Mouse (Mus musculus): ENCODE measurements around the gene Rbm15b. TPM values are rescaled to one million over a fixed set of nuclear protein-coding genes. Genes with fewer than 3 reads are reported as not detected.
A peak's percentile ranks its signal among the peaks of the same experiment; 100 is the strongest.

Gene Rbm15b
- polyA plus RNA-seq, 1 experiment from 2014 or later = 32.9 TPM

DNA sequence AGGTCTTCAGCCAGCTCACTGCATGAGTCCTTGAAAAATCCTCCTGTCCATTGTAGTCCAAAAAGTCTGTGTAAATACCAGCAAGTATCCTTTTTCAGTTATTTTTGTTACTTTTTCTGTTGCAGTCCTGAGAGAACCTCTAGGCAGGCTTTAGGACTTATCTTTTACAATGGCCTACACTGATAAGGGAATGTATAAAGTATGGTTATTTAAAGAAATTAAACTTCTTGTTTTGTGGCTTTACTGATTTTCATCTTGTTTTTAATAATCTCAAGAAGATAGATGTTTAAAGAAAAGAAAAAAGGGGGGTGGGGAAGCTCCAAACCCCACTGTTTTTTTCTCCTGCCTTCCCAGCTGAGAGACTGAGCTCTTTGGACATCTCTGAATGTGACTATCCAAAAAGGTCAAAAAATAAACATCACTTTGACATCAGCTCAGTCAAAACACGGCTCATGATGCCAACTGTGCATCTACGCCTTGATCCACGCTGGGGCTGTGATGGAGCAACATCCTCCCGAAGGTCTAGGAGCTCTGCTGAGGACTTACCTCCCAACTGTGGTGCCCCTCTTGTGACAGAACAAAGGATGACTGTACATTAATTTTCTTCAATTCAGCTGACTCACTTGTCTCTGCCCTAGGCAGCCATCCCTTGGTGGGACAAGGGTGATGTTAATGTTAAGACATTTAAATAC, 16.0 kb upstream of the Rbm15b start:
- no peak for ATAC-seq (ENCODE audit: insufficient read depth, low FRiP score, low TSS enrichment)
- H3K27ac ChIP-seq (ENCODE audit: low read depth, low read length) = no peak overlapping the region
- no peaks in the 10 kb centered on the region for H3K36me3 ChIP-seq (ENCODE audit: control insufficient read depth, insufficient read depth, low read length)
- WGBS = 71% methylated on average over 4 of the region's 4 CpGs
- no peak overlapping the region for H3K4me2 ChIP-seq (ENCODE audit: low read depth)
- H3K4me3 ChIP-seq (ENCODE audit: low read depth, low read length) = no peak overlapping the region
- H3K27me3 ChIP-seq (ENCODE audit: control insufficient read depth, insufficient read depth, low read length) = no peaks in the 10 kb centered on the region
- H3K9me3 ChIP-seq (ENCODE audit: control insufficient read depth, low read length) = no peaks in the 10 kb centered on the region
- no peak overlapping the region for H3K9ac ChIP-seq (ENCODE audit: low read length)
- no peak for DNase-seq (ENCODE audit: low spot score)
- no peaks in the 10 kb centered on the region for H3K4me1 ChIP-seq (ENCODE audit: control insufficient read depth, insufficient read depth, low read length)

DNA sequence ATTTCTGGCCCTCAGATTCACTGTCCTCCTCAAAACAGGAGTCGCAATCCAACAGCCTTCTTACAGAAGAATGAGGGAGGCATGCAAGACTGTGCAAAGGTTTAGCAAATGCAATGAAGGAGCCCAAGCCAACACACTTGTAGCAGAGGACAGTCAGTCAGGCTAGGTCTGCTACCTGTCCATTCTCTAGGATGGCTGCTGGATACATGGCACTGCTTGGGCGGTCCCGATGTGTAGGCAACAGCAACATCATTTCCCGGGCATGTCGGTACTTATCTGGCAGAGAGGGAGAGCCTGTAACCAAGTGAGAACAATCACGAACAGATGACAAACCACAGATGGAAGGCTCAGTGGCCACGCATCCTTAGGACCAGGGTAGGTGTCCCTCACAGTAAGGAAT, 14.4 kb upstream of the Rbm15b start:
- WGBS = 92% methylated on average over 7 of the region's 7 CpGs
- DNase-seq (ENCODE audit: low spot score) = no peak
- H3K27me3 ChIP-seq (ENCODE audit: control insufficient read depth, insufficient read depth, low read length) = no peaks in the 10 kb centered on the region

DNA sequence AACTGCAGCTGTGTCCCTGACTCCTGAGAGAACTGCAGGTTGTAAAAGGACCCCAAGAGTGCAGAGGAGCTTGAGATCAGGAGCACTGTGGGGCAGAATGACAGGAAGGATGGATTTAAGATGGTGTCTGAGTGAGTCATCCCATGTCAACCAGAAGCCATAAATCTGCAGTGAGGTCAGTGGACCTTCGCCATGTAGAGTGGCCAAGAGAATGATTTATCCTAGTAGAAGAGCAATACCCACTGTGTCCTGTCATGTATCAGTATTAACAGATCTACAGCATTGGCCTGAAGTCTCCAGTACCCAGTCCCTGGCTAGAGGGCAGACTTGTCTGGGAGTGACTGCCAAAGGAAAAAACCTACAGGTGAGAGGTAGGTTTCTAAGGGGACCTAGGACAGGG, 11.7 kb upstream of the Rbm15b start:
- Histone ChIP-seq H3K4me3 (ENCODE audit: low read depth, low read length) (no peak overlapping the region), H3K4me2 (ENCODE audit: low read depth) (no peak overlapping the region), H3K9ac (ENCODE audit: low read length) (no peak overlapping the region), H3K36me3 (ENCODE audit: control insufficient read depth, insufficient read depth, low read length) (no peaks in the 10 kb centered on the region), H3K27ac (ENCODE audit: low read depth, low read length) (no peak overlapping the region), H3K9me3 (ENCODE audit: control insufficient read depth, low read length) (no peaks in the 10 kb centered on the region), H3K4me1 (ENCODE audit: control insufficient read depth, insufficient read depth, low read length) (no peaks in the 10 kb centered on the region), H3K27me3 (ENCODE audit: control insufficient read depth, insufficient read depth, low read length) (no peaks in the 10 kb centered on the region)
- ATAC-seq (ENCODE audit: insufficient read depth, low FRiP score, low TSS enrichment) (no peak), DNase-seq (ENCODE audit: low spot score) (no peak)
- 82% methylated on average over 1 of the region's 1 CpGs for WGBS

More for the DNA sequence above, 14.4 kb upstream of the Rbm15b start:
- Histone ChIP-seq H3K4me3 (ENCODE audit: low read depth, low read length) (no peak overlapping the region), H3K4me1 (ENCODE audit: control insufficient read depth, insufficient read depth, low read length) (no peaks in the 10 kb centered on the region), H3K27ac (ENCODE audit: low read depth, low read length) (no peak overlapping the region), H3K36me3 (ENCODE audit: control insufficient read depth, insufficient read depth, low read length) (no peaks in the 10 kb centered on the region), H3K4me2 (ENCODE audit: low read depth) (no peak overlapping the region), H3K9me3 (ENCODE audit: control insufficient read depth, low read length) (no peaks in the 10 kb centered on the region), H3K9ac (ENCODE audit: low read length) (no peak overlapping the region)
- no peak for ATAC-seq (ENCODE audit: insufficient read depth, low FRiP score, low TSS enrichment)

DNA sequence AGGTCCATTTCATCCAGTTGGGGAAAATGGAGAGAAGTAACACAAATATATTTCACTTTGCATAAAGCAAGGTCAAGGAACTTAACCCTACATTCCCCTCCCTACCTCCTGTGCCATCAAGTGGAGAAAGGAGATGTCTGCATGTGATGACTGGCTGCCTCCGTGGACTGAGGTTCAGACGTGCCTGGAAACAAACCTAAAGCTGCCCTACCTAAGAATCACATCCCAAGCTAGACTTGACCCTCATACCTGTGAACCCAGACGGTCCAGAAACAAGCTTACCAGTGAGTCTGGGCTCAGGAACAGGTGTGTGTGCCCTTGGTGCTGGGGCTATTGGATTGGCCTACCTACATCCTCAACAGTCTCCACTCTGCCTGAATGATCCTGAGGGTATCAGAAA, 6.1 kb upstream of the Rbm15b start:
- no peaks in the 10 kb centered on the region for H3K9me3 ChIP-seq (ENCODE audit: control insufficient read depth, low read length)
- no peak for DNase-seq (ENCODE audit: low spot score)
- no peaks in the 10 kb centered on the region for H3K27me3 ChIP-seq (ENCODE audit: control insufficient read depth, insufficient read depth, low read length)
- H3K9ac ChIP-seq (ENCODE audit: low read length) = no peak overlapping the region
- peaks cover 12% of the 10 kb centered on the region for H3K4me1 ChIP-seq (ENCODE audit: control insufficient read depth, insufficient read depth, low read length)
- ATAC-seq (ENCODE audit: insufficient read depth, low FRiP score, low TSS enrichment) = no peak
- H3K36me3 ChIP-seq (ENCODE audit: control insufficient read depth, insufficient read depth, low read length) = peaks cover 10% of the 10 kb centered on the region
- 57% methylated on average over 3 of the region's 3 CpGs for WGBS
- no peak overlapping the region for H3K4me3 ChIP-seq (ENCODE audit: low read depth, low read length)
- no peak overlapping the region for H3K27ac ChIP-seq (ENCODE audit: low read depth, low read length)
- H3K4me2 ChIP-seq (ENCODE audit: low read depth) = peak overlapping the region; percentile 12; the same call in 1 of the 2 replicates

DNA sequence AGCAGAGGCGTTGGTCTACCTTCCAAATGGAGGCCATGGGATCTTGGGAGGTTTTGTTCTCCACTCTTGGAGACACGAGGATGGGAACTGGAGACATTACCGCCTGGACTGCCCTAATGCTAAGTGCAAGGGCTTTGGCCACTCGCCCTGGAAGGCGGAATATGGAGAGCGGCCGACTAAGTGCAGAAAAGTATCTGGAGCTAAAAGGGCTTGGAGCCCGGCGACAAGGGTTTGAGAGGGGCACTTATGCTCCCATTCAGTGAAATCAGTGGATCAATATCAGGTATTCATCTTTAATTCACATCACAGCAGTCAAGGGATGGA, 5.3 kb upstream of the Rbm15b start:
- no peak for ATAC-seq (ENCODE audit: insufficient read depth, low FRiP score, low TSS enrichment)
- 0% methylated on average over 9 of the region's 9 CpGs for WGBS

DNA sequence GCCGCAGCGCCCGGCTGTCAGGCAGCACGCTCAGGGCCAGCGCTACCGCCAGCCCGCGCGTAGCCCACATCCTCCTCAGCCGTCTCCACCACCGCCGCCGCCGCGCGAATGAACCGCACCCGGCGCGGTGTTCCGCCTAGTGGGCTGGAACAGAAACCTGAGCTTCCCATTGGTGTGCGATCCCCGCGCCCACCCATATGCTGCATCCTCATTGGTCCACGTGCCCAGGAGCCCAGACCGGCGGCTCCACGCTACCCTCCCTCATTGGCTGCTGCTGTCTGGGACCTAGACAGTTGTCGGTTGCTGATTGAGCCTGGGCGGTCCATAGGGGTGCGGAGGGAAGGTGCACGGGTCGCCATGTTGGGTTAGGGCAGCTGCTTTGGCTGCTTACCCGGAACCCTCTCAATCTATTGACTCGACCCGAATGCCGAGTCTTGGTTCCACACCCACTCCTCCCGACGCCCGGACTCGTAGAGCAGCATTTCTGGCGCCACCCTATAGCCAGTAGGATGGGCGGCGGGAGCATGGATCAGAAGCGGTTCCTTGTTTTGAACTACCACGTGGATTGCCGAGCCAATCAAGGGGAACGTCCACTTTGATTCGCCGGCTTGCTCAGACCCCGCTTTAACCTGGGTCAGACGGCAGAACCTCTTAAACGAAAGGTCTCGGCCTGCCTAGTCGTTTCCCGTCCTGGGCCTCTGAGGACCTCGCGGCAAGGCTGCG, 4.8 kb upstream of the Rbm15b start, which contains the start of gene Manf:
Gene Manf (minus strand): TSS at position 151 of the 723 bp plus-strand sequence.
- Histone ChIP-seq H3K27ac (ENCODE audit: low read depth, low read length) (peak within 1 kb of the TSS; percentile 89), H3K4me1 (ENCODE audit: control insufficient read depth, insufficient read depth, low read length) (peaks cover 15% of the 10 kb centered on the region), H3K9me3 (ENCODE audit: control insufficient read depth, low read length) (no peaks in the 10 kb centered on the region), H3K4me2 (ENCODE audit: low read depth) (peak within 1 kb of the TSS; percentile 64), H3K4me3 (ENCODE audit: low read depth, low read length) (peak within 1 kb of the TSS; percentile 92), H3K27me3 (ENCODE audit: control insufficient read depth, insufficient read depth, low read length) (no peaks in the 10 kb centered on the region), H3K36me3 (ENCODE audit: control insufficient read depth, insufficient read depth, low read length) (peaks cover 13% of the 10 kb centered on the region), H3K9ac (ENCODE audit: low read length) (peak within 1 kb of the TSS; percentile 97)
- peak; percentile 98 for DNase-seq (ENCODE audit: low spot score)
- WGBS = under 1% methylated on average over 59 of the region's 59 CpGs
- peak; percentile 99 for ATAC-seq (ENCODE audit: insufficient read depth, low FRiP score, low TSS enrichment)

More for the DNA sequence above, 5.3 kb upstream of the Rbm15b start:
- peaks cover 12% of the 10 kb centered on the region for H3K4me1 ChIP-seq (ENCODE audit: control insufficient read depth, insufficient read depth, low read length)
- H3K9me3 ChIP-seq (ENCODE audit: control insufficient read depth, low read length) = no peaks in the 10 kb centered on the region
- H3K4me2 ChIP-seq (ENCODE audit: low read depth) = peak overlapping the region; percentile 64
- peak overlapping the region; percentile 97 for H3K9ac ChIP-seq (ENCODE audit: low read length)
- H3K36me3 ChIP-seq (ENCODE audit: control insufficient read depth, insufficient read depth, low read length) = peaks cover 13% of the 10 kb centered on the region
- H3K4me3 ChIP-seq (ENCODE audit: low read depth, low read length) = peak overlapping the region; percentile 92
- DNase-seq (ENCODE audit: low spot score) = no peak
- H3K27ac ChIP-seq (ENCODE audit: low read depth, low read length) = peak overlapping the region; percentile 89
- H3K27me3 ChIP-seq (ENCODE audit: control insufficient read depth, insufficient read depth, low read length) = no peaks in the 10 kb centered on the region

DNA sequence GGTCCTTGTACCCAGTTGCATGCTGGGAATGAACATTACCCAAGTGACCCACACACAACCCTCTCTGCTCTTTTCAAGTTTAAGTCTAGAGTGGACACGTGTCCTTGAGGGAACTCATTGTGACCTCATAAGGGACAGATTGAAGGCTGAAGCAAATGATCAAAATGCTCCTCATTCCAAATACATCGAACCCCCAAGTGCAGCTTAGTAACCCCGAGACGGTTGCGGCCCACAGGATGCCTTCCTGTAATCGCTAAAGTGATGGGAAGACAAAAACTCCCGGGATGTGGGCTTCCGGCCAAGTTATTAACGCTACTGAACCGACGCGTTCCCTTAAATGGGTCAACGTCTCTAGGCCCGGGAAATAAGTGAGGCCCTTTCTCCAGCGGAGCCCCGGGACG, 4.1 kb upstream of the Rbm15b start:
- DNase-seq (ENCODE audit: low spot score) (peak; percentile 25), ATAC-seq (ENCODE audit: insufficient read depth, low FRiP score, low TSS enrichment) (no peak)
- Histone ChIP-seq H3K27me3 (ENCODE audit: control insufficient read depth, insufficient read depth, low read length) (no peaks in the 10 kb centered on the region), H3K9ac (ENCODE audit: low read length) (peak overlapping the region; percentile 97), H3K4me2 (ENCODE audit: low read depth) (peak overlapping the region; percentile 64), H3K27ac (ENCODE audit: low read depth, low read length) (peak overlapping the region; percentile 78), H3K4me1 (ENCODE audit: control insufficient read depth, insufficient read depth, low read length) (peaks cover 15% of the 10 kb centered on the region), H3K4me3 (ENCODE audit: low read depth, low read length) (peak overlapping the region; percentile 92), H3K36me3 (ENCODE audit: control insufficient read depth, insufficient read depth, low read length) (peaks cover 13% of the 10 kb centered on the region), H3K9me3 (ENCODE audit: control insufficient read depth, low read length) (no peaks in the 10 kb centered on the region)
- under 1% methylated on average over 17 of the region's 17 CpGs for WGBS

DNA sequence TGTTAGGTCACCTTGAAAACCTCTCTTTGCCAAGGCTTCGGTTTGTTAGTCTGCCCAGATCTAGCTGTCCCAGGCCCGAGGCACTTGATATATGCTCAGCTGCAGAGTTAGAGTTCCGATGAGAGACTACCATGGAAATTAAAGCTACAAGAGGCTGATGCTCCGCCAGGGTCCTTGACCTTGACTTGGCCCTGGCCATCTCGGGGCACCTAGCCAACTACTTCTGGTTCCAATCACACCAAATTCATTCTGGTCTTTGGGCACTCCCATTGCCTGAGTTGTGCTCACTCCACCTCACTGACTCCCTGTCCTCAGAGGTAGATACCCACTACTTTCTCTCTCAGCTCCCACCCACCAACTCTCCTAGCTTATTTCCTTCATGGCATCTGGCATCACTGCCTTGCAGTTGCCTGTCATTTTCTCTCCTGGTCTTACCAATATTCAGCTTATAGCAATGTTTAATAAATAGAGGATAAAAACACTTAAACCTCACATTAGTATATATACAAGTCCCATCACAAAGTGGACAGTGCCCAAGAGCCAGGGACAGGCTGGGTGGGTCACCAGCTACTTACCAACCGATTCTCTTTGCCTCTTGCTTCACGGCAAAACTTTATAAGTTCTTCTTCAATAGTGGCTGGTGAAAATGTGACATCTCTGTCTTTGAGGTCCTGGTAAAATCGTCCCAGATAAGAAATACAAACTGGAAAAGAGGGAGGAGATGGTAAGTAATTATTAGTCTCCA, 3.4 kb upstream of the Rbm15b start:
- Histone ChIP-seq H3K36me3 (ENCODE audit: control insufficient read depth, insufficient read depth, low read length) (peaks cover 13% of the 10 kb centered on the region), H3K27me3 (ENCODE audit: control insufficient read depth, insufficient read depth, low read length) (no peaks in the 10 kb centered on the region), H3K4me2 (ENCODE audit: low read depth) (peak overlapping the region; percentile 64), H3K4me3 (ENCODE audit: low read depth, low read length) (peak overlapping the region; percentile 92), H3K27ac (ENCODE audit: low read depth, low read length) (no peak overlapping the region), H3K4me1 (ENCODE audit: control insufficient read depth, insufficient read depth, low read length) (peaks cover 15% of the 10 kb centered on the region), H3K9ac (ENCODE audit: low read length) (peak overlapping the region; percentile 97), H3K9me3 (ENCODE audit: control insufficient read depth, low read length) (no peaks in the 10 kb centered on the region)
- ATAC-seq (ENCODE audit: insufficient read depth, low FRiP score, low TSS enrichment) (no peak), DNase-seq (ENCODE audit: low spot score) (no peak)
- WGBS = 71% methylated on average over 8 of the region's 8 CpGs

Measured in neural tube, embryonic 11.5 days (tissue).